Mouse (Mus musculus): Measurements from ENCODE around the gene Atp8a1.

The Atp8a1 gene

DNA sequence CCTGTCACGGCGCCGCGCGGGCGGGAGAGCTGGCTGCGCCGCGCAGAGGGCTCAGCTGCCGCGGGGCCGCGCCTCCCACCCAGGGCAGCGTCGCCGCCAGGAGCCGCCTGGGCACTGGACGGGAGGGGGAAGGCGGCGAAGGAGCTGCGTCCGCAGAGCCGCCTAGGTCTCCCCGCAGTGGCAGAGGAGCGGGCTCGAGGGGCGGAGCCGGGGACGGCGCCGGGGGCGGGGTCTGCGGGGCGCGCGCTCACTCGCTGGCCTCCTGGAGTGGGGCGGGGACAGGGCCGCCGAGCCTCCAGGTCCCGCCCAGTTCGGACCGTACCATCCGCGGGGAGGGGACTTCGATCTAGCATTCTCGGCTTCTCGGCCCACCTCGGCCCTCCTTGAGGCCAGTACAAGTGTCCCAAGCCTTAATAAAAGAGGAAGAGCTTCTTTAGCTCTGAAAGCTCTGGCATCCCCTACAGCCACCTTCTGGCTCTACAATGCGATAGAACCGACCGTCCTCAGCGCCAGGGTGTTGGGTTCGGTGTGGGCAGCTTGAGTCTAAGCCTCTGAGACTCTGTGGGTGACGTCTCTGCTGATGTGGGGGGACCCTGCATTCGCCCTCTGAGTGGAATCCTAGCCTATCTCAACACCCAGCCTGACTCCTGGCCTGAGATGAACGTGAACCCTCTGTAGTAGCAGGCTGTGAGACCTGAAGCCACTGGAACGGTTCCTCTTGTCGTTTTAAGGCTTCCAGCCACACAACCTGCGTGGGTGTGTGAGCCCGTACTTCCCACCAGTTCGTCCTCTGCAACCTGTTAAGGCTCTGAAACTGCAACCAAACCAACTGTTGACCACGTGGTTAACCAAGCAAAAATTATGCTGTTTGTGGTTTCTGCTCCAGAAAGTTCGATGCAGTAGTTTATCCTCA lies at the start of gene Atp8a1:
Gene Atp8a1 (minus strand): TSS at position 182 of the 913 bp plus-strand sequence.
- peak; percentile 99 for DNase-seq (ENCODE audit: low spot score)

DNA sequence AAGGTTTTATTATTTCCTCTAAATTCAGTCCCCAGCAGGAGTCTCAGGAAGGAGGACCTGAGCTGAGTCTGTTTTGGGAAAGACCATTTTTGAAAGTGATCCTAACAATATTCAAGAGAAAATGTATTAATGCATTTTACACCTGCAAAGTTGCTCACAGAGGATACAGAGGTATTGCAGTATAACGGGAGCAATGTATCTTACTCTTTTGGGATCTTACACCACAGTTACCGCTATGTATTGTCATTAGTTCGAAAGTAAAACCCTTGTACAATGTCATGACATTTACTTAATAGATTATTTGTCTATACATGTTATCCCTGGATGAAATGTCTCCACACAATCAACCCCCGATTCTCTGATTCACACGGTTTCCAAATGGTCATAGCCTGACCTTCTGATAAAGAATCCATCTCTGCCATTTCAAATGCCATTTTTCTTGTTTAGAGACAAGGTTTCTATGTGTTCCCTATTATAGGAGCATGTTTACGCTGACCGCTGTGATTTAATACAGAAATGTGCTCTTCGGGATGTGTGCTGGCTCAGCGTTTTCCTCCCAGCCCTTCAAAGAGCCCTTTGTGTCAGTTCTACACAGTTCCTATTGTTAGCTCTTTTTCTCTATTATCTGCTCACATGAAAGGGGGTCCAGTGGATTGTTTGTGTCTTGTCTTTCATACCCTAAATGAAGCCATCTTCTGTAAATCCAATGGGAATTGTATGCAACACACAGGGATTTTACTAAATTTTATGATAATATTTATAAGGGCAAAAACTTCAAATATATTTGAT lies 37.4 kb upstream of the Atp8a1 start:
- DNase-seq (ENCODE audit: low spot score) = peak; percentile 46

DNA sequence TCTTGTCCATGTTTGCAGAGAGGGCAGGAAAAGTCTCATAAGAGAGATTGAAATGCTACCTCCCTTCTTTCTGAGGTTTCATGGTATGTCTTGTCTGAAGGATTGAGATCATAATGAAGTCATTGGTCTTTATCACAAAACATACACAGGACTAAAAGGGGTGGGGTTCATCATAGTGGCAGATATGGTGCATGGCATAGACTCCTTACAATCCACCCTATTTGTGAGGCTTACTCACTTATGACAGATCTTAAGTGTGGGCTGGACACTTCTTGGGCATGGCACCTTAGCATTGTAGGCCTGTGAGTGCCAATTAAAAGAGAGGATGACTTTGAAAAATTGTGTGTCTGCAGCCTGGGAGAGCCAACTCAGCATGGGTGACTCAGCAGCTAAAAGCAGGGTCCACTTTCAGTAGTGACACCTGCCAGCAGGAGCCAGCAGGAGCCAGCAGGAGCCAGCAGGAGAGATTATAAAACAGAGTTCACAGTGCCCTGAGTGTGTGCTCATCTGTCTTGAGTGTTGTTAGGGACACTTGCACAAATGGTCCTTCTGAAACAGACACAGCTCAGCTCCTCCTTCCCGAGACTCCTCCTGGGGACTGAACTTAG lies 36.4 kb upstream of the Atp8a1 start:
- no peak for DNase-seq (ENCODE audit: low spot score)

DNA sequence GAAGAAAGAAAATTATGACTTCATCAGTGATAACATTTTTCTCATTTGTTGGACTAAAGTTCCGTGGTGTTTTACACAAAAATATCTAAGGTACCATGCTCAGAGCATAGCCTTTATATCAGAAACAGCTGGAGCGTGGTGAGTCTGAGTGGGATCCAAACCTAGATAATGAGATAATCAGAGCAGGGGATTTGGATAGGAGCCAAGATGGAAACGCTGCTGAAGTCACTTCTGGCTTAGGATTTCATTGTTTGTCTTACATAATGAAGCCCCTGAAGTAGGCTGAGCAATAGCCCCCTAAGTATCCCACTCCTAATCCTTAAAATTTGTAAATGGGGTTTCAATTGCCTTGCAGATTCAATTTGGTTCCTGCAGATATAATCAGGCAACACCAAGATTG lies 24.2 kb upstream of the Atp8a1 start:
- DNase-seq (ENCODE audit: low spot score) = no peak

DNA sequence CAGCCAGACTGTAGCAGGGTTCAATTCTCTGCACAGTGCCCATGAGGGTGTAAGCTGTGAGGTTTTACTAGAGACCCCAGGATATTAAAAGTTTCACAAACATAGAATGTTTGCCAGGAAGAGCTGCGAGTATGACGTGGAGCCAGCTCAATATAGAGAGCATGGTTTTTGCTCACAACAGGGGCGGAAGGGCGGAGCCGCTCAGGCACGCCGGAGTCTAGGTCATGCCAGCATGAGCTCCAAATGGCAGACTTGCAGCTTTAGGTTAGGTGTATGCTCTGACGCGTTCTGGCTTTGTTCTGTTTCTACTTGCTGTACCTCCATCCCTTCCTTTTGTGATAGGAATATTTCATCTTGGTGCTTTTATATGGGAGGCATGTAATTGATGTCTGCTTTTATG lies 19.0 kb upstream of the Atp8a1 start:
- DNase-seq (ENCODE audit: low spot score) = no peak

DNA sequence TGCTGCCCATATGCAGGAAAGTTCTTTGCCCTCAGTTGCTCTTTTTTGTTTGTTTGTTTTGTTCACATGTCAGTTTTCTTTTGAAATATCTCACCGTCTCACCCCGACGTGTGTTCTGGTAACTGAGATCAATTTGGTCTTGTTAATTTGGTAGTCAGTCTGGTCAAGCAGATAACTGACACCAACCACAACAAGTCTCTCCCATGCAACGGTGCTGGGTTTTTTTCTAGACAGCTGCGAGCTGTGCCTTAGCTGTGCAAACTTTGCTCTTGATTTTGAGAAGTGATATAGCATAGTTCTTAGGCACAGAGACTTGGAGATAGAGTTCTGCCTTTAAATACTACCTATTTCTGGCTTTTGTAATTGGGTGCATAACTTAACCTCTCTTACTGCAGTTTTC lies 18.4 kb upstream of the Atp8a1 start:
- DNase-seq (ENCODE audit: low spot score) = no peak

DNA sequence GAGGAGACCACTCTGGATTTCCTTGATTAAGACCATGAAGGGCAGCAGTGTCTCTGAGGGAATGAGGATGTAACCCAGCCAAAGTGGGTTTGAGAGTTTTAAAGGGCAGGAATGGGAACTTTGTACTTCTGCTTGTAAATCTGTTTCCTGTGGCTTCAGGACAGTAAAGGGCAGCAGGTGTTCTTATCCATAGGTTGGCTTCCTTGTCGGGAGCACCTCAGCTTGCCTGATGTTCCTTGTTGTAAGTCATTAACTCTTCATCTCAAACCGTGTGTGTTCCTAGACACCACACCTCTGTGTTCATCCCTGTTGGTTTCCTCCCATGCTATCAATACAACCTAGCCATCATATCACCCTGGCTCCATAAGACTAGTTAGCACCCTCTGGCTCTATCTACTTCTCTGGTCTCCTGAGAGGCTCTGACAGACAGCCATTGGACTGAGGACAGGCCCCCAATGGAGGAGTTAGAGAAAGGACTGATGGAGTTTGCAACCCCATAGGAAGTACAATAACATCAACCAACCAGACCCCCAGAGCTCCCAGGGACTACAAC lies 17.4 kb upstream of the Atp8a1 start:
- no peak for DNase-seq (ENCODE audit: low spot score)

DNA sequence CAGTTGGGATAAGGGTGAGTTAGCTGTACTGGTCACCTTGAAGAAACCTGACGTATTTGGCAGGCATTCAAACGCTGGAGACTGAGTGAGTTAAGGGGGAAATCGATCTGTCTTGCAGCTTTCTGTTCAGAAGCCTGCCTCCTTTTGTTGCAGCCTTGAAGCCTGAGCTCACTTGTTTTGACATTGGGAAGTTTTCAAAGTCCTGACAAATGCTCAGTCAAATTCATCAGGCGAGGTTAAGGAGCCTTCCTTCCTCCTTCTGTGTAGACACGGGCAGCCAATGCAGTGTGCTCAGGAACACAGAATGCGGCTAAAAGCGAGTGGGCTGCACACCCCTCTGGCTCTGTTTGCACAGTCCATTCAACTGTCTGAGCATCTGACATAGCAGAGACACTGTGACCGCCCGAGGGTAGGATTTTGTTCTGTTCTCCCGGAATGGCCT lies 16.7 kb upstream of the Atp8a1 start:
- DNase-seq (ENCODE audit: low spot score) = no peak

DNA sequence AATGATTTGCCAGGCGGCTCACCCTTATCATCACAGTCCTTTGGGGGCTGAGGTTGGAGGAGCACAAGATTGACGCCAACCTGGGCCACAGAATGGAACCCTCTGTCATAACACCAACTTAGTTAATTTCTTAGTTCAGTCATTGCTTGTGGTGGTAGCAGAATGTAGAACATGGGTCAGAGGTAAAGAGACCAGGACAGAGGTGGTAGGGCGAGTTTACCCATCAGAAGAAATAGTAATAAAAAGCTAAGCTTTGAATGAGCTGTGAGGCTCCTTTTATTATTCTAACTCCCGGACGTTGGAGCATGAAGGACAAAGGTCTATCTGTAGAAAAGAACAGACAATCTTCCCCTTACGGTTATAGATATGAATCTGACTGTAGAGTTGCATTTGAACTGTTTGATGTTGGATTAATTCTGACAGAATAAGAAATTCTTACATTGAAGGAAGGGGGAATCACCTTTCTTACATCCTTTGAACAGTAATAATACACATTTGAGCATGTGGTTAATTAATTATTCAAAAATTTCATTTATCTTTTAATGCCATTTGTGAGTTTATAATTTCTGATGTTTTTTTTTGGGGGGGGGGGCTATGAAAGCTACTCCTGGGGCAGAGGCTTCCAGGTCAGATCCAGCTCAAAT lies 7.9 kb upstream of the Atp8a1 start:
- DNase-seq (ENCODE audit: low spot score) = no peak

DNA sequence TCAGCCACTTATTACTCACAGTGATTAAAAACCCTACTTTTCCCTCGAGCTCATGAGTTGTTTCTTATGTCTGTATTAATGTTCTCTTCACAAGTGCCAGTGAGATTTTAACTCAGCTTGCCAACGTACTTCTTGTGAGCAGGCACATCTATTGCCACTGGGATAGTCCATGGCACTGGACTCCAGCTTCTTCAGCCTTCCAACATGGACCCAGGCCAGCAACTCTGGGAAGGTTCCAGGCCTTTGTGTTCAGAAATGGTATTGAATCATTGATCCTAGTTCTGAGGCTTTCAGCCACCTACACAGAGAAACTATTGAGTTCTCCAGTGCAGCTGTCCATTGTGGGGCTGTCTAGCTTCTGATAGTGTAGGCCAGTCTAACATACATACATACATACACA lies 5.6 kb upstream of the Atp8a1 start:
- DNase-seq (ENCODE audit: low spot score) = peak; percentile 47

DNA sequence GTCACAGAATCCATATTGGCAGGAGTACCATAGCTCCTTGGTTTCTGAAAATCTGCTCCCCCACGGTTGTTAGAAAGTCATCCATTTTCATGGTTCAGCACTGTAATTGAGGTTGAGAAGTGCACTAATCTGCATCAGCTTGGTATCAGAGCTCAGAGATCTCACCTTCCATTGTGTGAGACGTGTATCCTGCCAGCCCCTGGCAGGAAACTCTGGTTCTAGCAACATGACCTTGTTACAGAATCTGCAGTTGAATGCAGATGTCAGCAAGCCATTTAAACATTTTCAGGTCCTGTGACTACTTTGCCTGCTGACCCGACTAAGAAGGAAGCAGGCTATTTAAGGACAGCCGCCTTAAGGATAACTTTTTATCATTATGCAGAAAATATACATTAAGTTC lies 2.2 kb upstream of the Atp8a1 start:
- no peak for DNase-seq (ENCODE audit: low spot score)

DNA sequence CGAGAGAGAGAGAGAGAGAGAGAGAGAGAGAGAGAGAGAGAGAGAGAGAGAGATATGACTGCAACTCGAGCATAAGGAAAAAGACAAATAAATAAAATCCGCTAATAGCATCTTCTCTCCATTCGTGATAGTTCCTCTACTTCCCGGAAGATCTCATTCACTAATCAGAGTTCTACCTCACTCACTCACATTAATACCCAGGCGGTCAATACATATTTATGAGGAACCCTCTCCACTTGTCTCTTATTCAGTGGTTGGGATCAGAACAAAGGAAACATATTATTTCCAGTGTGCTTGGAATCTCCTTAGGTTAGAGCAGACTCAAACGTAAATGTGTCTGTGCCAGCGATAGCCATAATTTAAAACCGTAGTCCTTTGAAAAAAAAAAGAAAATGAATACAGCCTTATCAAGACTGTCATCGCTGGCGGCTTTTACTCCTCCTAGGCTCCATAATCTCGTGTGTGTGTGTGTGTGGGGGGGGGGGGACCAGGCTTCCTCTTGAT lies 1.3 kb upstream of the Atp8a1 start:
- DNase-seq (ENCODE audit: low spot score) = no peak

DNA sequence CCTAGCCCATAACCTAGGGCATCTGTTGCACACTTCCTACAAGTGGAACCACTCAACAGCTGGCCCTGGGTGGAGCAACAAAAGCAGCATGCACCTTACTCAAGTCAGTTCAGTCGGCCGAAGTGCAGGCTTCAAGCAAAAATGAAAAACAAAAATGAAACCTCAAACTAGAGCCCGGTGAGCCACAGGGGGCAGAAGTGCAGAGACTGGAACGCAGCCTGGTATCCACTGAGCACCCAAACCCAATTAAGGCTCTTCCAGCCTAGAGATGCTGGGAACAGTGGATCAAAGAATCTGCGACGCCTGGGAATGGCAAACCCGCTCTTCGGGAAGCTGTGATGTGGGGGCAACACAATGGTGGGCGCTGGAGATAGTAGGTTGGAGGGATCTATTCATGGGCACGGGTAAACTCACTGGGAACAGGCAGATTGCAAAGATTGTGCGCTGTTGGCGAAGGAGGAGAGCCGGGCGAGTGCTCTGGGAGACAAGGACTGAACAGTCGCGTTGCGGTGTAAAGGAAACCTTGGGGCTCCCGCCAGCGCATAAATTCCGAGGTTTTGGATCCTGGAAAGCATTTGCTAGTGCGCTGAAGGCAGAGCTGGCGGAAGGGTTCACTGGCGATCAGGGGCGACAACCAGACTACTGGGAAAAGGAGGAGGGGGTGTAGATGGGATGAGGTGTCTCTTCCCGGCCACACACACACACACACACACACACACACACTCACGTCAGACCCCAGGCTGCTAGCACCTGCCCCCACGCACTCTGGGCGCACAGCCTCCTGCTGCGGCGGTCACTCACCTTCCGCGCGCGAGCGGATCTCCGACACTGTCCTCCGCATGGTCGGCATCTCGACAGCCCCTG lies 641 bp downstream of the Atp8a1 start:
- DNase-seq (ENCODE audit: low spot score) = peak; percentile 47

DNA sequence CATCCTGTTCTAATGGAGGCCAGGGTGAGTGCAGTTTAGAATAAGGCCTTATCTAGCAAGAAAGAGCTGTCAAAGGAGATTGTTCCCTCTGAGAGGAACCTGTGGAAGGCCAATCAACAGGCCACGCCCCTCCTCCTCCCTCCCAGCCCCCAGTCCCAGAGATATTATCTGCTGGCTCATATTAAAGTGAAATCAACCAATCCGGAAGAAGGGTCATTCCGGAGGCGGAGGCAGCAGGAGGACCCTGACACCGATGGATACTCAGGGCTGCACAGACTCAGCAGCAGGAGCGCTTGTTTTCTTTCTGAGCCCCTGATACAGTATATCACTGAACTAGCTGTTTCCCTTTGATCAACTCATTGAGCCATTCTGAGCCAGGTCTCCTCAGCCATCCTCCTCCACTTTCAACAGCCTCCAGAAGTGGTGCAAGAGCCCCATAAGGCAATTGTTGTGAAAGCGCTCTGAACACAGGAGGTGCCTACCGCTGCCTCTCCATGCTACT lies 2.0 kb downstream of the Atp8a1 start:
- no peak for DNase-seq (ENCODE audit: low spot score)

DNA sequence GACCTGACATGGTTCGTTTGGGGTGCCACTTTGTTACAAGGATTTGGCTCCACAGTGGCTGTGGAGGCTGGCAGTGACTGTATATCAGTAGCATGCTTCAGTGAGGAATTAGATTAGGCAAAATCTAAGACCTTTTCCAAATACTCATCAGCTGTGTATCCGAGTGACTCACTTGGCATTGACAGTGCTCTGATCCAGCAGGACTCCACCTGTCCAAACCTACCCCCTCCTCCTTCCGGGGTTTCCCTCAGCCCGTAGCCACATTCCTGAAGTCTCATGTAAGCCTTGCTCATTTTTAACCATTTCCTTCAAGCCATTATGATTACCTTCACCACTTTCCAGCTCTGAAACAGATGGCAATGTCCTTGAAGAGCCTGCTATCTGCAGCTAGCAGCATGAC lies 3.2 kb downstream of the Atp8a1 start:
- no peak for DNase-seq (ENCODE audit: low spot score)

DNA sequence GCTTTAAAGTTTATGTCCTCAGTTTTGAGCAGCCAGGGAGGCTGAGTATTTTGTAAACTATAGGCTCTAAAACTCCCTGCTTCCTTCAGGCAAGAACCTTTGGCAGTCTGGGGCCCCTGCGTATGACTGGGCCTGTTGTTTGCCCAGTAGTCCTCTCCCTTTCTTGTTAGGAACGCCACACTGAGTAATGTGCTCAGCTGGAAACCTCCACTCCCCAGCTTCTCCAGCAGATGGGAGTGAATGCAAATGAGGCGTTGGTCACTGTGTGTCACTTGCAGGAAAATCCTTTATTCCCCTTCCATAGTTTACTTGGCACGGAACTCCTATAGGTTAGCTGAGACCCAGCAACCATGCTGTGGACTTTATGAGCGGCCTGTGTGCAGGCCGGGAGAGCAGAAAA lies 4.9 kb downstream of the Atp8a1 start:
- no peak for DNase-seq (ENCODE audit: low spot score)

DNA sequence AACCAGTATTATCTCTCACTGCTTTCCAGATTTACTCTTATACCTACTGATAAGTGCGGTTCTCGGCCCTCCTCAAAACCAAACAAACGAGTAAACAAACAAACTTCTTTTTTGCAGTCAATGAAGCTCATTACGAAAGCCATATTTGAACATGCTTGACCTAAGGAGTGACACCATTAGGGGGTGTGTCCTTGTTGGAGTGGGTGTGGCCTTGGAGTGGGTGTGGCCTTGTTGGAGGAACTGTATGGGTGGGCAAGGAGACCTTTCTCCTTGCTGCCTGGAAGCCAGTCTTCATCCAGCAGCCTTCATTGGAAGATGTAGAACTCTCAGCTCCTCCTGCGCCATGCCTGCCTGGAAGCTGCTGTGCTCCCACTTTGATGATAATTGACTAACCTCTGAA lies 13.4 kb downstream of the Atp8a1 start:
- no peak for DNase-seq (ENCODE audit: low spot score)

DNA sequence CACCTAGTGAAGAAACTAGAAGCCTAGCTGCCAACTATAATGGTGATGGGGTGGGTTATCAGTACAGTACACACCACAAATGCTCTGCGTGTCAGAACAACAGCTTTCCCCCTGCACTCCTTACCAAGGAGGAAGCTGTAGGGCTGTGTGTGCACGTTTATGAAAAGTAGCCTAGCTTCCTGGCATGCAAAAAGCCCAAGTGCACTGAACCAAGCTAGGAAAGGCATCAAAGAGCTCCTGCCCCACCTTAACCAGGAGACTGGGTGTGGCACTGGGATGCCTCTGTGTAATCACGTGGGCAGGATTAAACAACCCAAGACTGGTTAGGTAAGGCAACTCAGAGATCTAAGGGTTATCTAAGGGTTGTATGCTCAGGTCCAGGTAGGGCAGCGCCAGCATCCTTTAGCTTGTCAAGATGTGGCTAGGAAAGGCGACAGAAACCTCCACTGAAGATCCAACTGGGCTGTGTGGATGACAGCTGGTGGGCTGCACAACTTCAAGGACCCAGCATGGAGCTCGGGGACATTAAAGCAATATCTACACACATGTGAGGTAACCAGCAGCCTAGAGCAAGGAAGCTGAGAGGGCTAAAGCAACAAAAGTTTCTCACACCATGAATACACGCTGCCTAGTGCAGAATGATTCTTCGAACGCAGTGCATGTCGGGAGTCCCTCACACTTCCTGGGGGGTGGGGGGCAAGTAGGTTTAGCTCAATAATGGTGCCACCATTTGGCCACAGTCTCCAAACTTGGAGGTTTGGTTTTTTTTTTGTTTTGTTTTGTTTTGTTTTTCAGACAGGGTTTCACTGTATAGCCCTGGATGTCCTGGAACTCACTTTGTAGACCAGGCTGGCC lies 15.7 kb downstream of the Atp8a1 start:
- no peak for DNase-seq (ENCODE audit: low spot score)

DNA sequence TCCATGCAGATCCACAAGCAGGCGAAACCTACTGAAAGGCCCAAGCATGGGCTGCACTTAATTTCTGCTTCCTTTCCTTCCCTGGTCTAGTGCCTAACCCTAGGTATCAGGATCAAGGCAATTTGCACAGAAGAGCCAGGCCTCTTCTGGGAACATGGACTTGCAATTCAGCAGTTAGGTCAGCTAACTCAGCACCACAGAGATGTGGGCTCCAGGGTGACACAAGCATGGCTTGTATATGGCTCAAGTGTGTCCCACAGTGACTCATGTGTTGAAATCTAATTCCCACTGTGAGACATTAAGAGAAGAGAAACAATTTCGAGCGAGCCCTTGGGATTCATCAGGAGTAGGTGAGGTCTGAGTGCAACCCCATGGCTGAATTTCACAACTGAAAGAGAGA lies 18.9 kb downstream of the Atp8a1 start:
- DNase-seq (ENCODE audit: low spot score) = no peak

DNA sequence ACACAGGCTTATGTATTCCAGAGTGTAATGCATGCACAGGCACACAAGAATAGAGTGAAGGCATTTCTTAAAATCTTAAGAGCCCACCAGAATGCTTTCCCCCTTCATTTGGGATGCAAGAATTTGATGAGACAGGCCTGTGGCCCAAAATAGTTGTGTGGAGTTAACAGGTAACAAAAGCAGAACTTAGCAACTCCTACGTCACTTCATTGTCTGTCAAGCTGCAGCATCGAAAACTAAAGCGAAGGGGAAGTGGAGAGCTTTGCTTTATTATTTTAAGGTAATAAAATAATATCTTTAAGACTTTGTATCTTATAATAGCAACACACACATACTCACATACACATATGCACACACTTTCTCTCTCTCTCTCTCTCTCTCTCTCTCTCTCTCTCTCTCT lies 20.3 kb downstream of the Atp8a1 start:
- DNase-seq (ENCODE audit: low spot score) = no peak

Measured in layer of hippocampus, adult 11-12 months (tissue).